Mouse (Mus musculus) gonadal fat pad, adult 2 months (tissue): ENCODE results near the gene Pex10. TPM values are rescaled to one million over a fixed set of nuclear protein-coding genes. Genes with fewer than 3 reads are reported as not detected.
A peak's percentile ranks its signal among the peaks of the same experiment; 100 is the strongest.

ENCODE experiments used
- DNase-seq: peaks from one replicate; pipeline ENCODE4 v3.0.0-alpha.2; 2012; ENCODE audit warnings: low read depth
- polyA plus RNA-seq: library from polyadenylated mRNA; depleted of rRNA; stranded (reverse); fragments of >200 nt; gene quantifications from 2 replicates; pipeline ENCODE4 v1.2.3, GENCODE M21; 2012; rRNA removed

Gene Pex10
- polyA plus RNA-seq, 1 experiment: 20.4 TPM

- no peak for DNase-seq
Measured at GRCm38 (mm10) chr4:155093431-155094149, 26.8 kb downstream of the Pex10 start.

- DNase-seq: no peak
Measured at GRCm38 (mm10) chr4:155094565-155094964, 27.7 kb downstream of the Pex10 start.

- DNase-seq: peak; percentile 28
Measured at GRCm38 (mm10) chr4:155095238-155095900, 28.6 kb downstream of the Pex10 start.

- no peak for DNase-seq
Measured at GRCm38 (mm10) chr4:155095967-155096366, 29.2 kb downstream of the Pex10 start.

- DNase-seq: no peak
Measured at GRCm38 (mm10) chr4:155097452-155097851, 30.6 kb downstream of the Pex10 start.

- DNase-seq: no peak
Measured at GRCm38 (mm10) chr4:155098572-155098971, 31.8 kb downstream of the Pex10 start.

DNA sequence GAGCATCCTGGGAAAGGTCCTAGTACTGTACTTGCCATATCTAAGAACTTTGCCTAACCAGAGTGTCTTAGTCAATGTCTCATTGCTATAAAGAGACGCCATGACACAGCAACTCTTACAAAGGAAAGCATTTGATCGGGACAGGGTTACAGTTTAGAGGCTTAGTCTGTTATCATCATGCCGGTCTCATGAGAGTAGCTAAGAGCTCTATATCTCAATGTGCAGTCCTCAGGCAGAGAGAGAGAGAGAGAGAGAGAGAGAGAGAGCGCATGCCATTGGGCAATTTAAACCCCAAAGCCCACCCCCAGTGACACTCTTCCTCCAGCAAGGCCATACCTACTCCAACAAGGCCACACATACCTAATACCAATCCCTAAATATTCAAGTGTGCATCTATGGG, 41.1 kb downstream of the Pex10 start:
- DNase-seq: no peak

DNA sequence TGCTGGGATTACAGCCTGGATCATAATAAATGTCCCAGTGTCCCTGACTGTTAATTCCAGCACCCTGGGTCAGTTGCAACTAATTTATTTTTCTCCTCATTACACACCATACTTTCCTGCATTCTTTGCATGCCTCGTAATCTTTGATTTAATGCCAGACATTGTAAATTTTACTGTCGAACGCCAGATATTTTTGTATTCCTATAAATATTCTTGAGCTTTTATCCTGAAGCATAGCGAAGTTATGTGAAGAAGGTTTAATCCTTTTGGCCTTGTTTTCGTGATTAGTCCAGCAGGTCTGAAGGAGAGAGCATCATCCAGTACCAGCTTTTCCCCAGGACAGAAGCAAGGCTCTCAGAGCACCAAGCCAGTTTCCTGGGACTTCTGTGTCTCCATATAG, 42.7 kb downstream of the Pex10 start:
- no peak for DNase-seq

DNA sequence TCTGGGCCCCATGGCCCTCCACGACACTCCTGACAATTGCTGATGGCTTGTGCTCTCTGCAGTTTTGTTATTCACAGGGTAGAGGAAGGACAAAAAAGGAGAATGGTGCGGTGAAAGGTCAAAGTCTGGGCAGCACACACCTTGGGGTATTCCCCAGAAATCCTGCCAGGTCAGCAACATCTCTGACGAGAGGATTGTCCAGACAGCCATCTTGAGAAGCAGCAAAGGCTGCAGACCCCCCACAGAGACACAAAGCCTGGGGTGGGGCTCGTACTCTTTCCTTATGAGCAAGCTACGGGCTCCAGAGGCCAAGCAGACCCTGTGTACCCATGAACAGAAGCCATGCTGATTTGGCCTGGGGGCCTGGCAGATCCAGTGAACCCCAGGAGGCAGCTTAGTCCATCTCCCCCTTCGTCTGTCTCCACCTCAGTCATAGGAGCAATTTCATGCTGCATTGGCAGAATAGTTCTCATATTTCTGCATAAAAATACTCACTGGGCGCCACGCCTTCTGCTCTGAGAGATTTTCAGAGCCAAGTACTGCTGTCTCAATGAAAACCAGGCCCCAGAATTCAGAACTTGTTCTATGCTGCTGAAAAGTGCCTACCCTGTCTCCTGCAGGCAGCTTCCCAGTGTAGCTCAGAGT, 47.1 kb downstream of the Pex10 start:
- DNase-seq: no peak

DNA sequence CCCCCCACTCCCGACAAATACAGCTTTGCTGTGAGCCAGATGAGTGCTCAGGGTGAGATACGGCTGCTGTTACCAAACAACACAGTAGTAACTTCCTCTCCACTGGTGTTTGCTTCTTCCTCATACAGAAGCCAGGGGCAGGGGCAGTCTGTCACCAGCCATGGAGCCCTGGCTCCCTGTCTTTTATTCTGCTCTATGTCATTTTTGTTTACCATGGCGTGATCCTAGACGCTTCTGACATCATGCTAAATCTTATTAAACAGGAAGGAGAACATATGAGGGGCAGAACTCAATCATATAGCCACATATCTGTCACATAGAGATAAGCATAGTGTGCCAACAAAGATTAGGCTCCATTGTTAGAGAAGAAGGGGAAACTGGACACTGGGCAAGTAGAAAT, 49.8 kb downstream of the Pex10 start:
- no peak for DNase-seq

GRCm38 (mm10) chr4:155117396-155117978, 50.7 kb downstream of the Pex10 start:
- no peak for DNase-seq

DNA sequence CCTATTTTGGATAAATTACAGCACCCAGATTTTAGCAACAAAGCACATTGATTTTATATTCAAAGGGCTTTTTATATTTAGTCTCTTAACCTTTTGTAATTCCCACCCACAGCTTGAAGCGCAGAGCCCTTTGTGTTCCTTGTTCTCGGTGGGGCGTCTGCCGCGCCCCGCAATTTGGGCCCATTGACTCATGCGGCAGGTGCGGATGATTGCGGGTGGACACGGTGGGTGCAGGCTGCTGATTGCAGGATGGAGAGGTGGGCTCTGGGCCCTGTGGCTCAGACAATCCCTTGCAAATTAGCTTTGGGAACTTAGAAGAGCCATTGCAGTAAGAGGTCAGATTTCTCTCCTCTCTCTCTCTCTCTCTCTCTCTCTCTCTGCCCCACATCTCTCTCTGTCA, 51.5 kb downstream of the Pex10 start:
- no peak for DNase-seq

DNA sequence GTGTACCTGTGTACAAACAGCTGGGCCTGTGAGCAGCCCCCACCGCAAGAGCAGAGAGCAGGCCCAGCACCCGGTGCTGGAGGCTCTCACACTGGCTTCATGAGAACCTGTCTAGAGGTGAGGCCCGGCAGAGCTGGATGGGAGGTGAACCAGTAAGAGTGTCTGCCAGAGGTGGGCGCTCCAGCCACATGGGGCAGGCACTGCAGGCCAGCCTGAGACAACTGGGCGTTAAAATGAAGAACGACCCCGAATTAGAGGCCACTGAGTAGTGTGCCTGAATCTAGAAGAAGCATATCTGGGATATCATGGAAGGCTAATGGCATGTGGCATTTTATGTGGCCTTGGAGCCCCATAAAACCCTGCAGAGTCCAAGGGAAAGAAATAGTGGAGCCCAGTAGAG, 53.2 kb downstream of the Pex10 start:
- no peak for DNase-seq

- DNase-seq: peak; percentile 42
Measured at GRCm38 (mm10) chr4:155120583-155120982, 53.8 kb downstream of the Pex10 start.

DNA sequence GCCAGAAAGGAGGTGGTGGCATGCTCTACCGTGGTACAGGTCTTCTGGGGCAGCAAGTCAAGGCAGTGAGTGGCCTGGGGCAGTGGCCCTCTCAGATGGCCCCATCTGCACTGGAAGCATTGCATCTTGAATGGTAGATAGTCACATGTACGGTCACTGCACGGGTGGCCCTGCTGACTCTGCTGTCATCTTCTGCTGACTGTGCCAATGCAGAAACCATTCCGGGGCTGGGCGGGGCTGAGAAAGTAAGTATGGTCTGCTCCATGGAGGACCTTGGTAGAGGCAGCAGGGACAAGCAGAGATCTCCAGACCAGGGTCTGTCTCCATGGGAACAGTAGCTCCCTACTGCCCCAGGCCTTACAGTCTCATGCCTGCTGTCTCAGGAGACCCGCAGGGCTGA, 54.4 kb downstream of the Pex10 start:
- no peak for DNase-seq

Other genes with a start within 250 kb of the Pex10 start
- 0.92 and 1.3 TPM in 2 replicates for gene Ttc34, start 229.6 kb upstream of the Pex10 start, polyA plus RNA-seq
- 0.32 and 0.56 TPM in 2 replicates for gene Mmel1, start 197.4 kb upstream of the Pex10 start, polyA plus RNA-seq
- 54.8 and 120 TPM in 2 replicates for gene Fam213b, start 167.9 kb upstream of the Pex10 start, polyA plus RNA-seq
- 16.2 and 18.6 TPM in 2 replicates for gene Tnfrsf14, start 138.5 kb upstream of the Pex10 start, polyA plus RNA-seq
- 0.32 and 0.69 TPM in 2 replicates for gene Hes5, start 106.1 kb upstream of the Pex10 start, polyA plus RNA-seq
- 33.1 and 36.1 TPM in 2 replicates for gene Pank4, start 102.9 kb upstream of the Pex10 start, polyA plus RNA-seq
- 7.8 and 10.8 TPM in 2 replicates for gene Plch2, start 10.2 kb upstream of the Pex10 start, polyA plus RNA-seq
- gene Rer1, start 19.4 kb downstream of the Pex10 start, polyA plus RNA-seq: 94.6 and 115 TPM in 2 replicates
- gene Morn1, start 19.6 kb downstream of the Pex10 start, polyA plus RNA-seq: 7.7 and 10.2 TPM in 2 replicates
- 61.5 and 79.7 TPM in 2 replicates for gene Ski, start 155.6 kb downstream of the Pex10 start, polyA plus RNA-seq
- 49.1 and 78.4 TPM in 2 replicates for gene Faap20, start 182.8 kb downstream of the Pex10 start, polyA plus RNA-seq